Mouse (Mus musculus): ENCODE measurements around the gene Chmp2b. TPM values are rescaled to one million over a fixed set of nuclear protein-coding genes. Genes with fewer than 3 reads are reported as not detected.

The Chmp2b gene
- total RNA-seq, 4 experiments from 2014 or later = 48.4 to 60.7 (median 59.4) TPM

DNA sequence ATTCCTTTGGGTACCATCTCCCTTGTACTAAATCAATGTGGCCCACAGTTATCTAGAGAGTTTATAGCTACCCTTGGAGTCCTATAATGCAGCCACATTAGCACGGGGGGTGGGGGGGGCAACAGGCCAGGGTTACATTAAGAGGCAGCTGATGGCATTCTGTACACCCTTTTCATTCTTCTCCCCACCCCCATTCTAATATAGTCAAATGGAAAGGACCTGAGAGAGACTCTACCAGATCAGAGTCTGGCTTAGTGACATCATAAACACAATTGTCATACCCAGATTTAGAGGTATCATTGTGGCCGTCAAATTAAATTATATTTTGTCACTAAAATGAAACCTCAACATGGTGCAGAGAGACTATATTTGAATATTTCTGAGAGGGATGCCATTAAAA lies 36.5 kb downstream of the Chmp2b start:
- DNase-seq = no peak

GRCm38 (mm10) chr16:65520211-65520610 lies 42.3 kb downstream of the Chmp2b start, which contains the start of gene Pou1f1:
Pou1f1 (plus strand) TSS chr16:65520511.
- DNase-seq = no peak

- DNase-seq = no peak
Measured at GRCm38 (mm10) chr16:65514223-65514622, 48.3 kb downstream of the Chmp2b start.

- DNase-seq = no peak
Measured at GRCm38 (mm10) chr16:65497049-65497448, 65.5 kb downstream of the Chmp2b start.

- DNase-seq = no peak
Measured at GRCm38 (mm10) chr16:65496030-65496429, 66.5 kb downstream of the Chmp2b start.

Other genes starting within 250 kb of the Chmp2b start
- under 1 TPM in 1 of 4 experiments, not detected in 3; 0.22 TPM for gene Pou1f1, start 42.2 kb downstream of the Chmp2b start, total RNA-seq (2022)